Mouse (Mus musculus): ENCODE results near the gene Hck. TPM values are rescaled to one million over a fixed set of nuclear protein-coding genes. Genes with fewer than 3 reads are reported as not detected.

Gene Hck
- polyA plus RNA-seq, 1 experiment = 0.90 TPM

DNA sequence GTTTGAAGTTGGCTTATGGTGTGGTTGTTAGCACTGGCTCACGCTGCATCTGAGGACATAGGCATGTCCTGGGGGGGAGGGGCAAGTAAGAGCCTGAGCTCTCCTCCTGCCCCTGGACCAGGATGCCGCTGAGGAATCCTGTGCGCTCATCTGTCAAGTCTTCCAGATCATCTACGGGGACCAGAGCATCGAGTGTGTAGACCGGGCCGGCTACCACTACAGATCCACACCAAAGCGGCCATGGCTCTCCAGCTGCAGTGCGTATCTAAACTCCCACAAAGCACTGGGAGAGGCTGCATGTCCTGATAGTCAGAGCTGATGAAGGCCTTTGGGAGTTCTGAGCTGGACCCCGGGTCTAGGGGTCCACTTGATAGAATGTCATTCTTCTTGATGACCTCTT, 33.6 kb upstream of the Hck start:
- Histone ChIP-seq H3K4me3 (ENCODE audit: insufficient read depth, low read length) (no peak overlapping the region), H3K4me1 (ENCODE audit: control insufficient read depth, insufficient read depth, low read length) (no peaks in the 10 kb centered on the region), H3K27ac (ENCODE audit: insufficient read depth, low read length) (no peak overlapping the region)
- TF ChIP-seq POLR2A (IDR thresholded peaks at IDR 0.05; ENCODE audit: low read depth, low read length) = no peak
- no peak for TF ChIP-seq CTCF (IDR thresholded peaks at IDR 0.05; ENCODE audit: borderline replicate concordance, insufficient read depth, low read length)

DNA sequence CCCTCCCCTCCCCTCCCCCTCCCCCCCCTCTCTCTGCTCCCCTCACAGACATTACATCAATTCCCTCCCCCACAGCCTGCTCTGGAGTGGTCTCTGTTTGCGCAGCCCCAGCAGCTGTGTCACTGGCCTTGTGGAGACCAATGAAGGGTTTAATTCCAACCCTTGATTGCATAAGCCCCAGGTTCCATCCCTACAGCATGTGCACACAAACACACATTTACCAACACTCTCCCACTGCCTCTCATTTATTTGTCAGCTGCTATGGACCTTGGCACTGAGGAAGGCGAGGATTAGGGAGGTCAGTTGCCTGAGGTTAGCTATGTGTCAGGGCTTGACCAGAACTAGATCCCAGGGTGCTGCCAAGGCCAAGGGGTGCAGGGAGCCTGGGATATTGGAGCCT, 32.3 kb upstream of the Hck start:
- H3K27ac ChIP-seq (ENCODE audit: insufficient read depth, low read length) = no peak overlapping the region
- H3K4me3 ChIP-seq (ENCODE audit: insufficient read depth, low read length) = no peak overlapping the region
- TF ChIP-seq POLR2A (IDR thresholded peaks at IDR 0.05; ENCODE audit: low read depth, low read length) (no peak), CTCF (IDR thresholded peaks at IDR 0.05; ENCODE audit: borderline replicate concordance, insufficient read depth, low read length) (no peak)
- no peaks in the 10 kb centered on the region for H3K4me1 ChIP-seq (ENCODE audit: control insufficient read depth, insufficient read depth, low read length)

DNA sequence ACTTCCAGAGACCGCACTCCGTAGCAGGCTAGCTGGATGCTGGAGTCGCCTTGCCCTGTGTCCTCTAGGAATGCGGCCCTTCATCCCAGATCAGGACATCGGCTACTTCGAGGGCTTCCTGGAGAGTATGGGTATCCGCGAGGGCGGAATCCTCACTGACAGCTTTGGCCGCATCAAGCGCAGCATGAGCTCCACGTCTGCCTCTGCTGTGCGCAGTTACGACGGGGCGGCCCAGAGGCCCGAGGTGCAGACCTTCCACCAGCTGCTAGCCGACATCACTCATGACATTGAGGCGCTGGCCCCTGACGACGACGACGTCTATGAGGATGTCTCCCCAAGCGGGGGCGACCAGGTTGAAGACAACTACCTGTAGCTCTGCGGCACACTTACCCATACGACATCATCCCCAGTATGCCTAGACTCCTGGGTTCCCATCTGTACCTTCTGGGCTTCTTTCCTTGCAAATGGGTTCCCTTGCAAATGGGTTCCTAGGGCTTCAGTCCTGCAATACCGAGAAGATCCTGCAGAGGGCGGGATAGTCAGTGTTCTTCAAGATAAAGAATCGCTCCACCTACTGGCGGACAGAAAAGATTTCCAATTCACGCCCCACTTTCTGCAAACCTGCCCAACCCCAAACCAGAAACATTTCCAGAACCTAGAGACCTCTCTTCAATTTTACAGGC, 27.3 kb upstream of the Hck start:
- TF ChIP-seq POLR2A (IDR thresholded peaks at IDR 0.05; ENCODE audit: low read depth, low read length) (no peak), CTCF (IDR thresholded peaks at IDR 0.05; ENCODE audit: borderline replicate concordance, insufficient read depth, low read length) (peak; percentile 40; the same call in 1 of the 2 replicates)
- Histone ChIP-seq H3K27ac (ENCODE audit: insufficient read depth, low read length) (no peak overlapping the region), H3K4me3 (ENCODE audit: insufficient read depth, low read length) (no peak overlapping the region), H3K4me1 (ENCODE audit: control insufficient read depth, insufficient read depth, low read length) (no peaks in the 10 kb centered on the region)

DNA sequence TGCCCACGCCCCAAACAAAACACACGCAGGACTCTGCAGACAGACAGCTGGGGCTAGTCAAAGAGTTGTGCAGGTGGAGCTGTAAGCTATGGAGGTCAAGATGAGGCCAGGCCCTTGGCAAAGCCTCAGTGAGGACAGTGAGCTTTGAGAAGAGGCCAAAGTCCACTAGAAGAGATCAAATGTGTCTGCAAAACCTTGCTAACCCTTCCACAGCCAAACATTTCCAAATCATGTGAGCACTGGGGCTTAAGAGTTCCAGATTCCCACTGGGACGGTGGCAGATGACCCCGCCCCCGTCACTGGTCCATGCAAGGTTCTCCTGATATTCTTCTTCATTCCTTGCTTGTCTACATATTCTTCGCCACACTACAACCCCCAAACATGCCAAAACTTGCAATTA, 26.4 kb upstream of the Hck start:
- TF ChIP-seq CTCF (IDR thresholded peaks at IDR 0.05; ENCODE audit: borderline replicate concordance, insufficient read depth, low read length) (no peak), POLR2A (IDR thresholded peaks at IDR 0.05; ENCODE audit: low read depth, low read length) (no peak)
- Histone ChIP-seq H3K27ac (ENCODE audit: insufficient read depth, low read length) (no peak overlapping the region), H3K4me3 (ENCODE audit: insufficient read depth, low read length) (no peak overlapping the region), H3K4me1 (ENCODE audit: control insufficient read depth, insufficient read depth, low read length) (no peaks in the 10 kb centered on the region)

DNA sequence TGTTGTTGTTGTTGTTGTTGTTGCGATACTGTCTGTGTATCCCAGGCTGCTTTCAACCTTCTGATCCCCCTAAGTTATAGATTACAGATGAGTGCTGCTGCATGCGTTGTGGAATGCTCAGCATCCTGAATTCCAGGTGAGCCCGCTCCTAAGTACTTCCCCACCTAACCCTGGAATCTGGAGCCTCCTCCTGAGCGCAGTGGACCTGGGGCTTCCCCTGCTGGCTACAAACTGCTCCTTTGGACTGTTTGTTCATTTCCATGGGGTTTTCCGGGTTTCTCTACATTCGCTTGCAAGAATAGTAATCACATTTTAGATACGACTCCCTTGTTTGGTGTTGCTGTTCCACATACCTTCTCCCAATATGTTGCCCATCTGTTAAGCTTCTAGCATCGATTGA, 25.0 kb upstream of the Hck start:
- Histone ChIP-seq H3K4me3 (ENCODE audit: insufficient read depth, low read length) (no peak overlapping the region), H3K27ac (ENCODE audit: insufficient read depth, low read length) (no peak overlapping the region), H3K4me1 (ENCODE audit: control insufficient read depth, insufficient read depth, low read length) (no peaks in the 10 kb centered on the region)
- no peak for TF ChIP-seq CTCF (IDR thresholded peaks at IDR 0.05; ENCODE audit: borderline replicate concordance, insufficient read depth, low read length)
- TF ChIP-seq POLR2A (IDR thresholded peaks at IDR 0.05; ENCODE audit: low read depth, low read length) = no peak

DNA sequence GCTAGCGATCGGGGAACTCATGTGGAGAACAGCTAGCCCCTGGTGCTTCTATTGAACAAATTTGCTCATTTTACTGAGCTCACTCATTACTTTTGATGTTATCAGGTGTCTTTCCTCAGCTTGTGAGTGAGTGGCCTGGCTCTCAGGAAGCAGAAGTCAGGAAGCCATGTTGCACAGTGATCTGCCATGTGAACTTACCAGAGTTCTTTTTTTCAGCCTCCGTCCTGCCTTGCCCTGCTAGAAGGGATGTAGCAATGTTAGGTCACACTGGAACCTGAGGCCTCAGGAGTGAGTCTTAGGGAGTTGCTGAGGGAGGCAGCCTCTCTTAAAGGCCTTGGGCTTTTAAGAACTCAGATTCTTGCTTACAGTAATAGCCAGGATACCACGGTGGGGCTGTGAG, 24.4 kb upstream of the Hck start:
- Histone ChIP-seq H3K4me3 (ENCODE audit: insufficient read depth, low read length) (no peak overlapping the region), H3K4me1 (ENCODE audit: control insufficient read depth, insufficient read depth, low read length) (no peaks in the 10 kb centered on the region), H3K27ac (ENCODE audit: insufficient read depth, low read length) (no peak overlapping the region)
- TF ChIP-seq POLR2A (IDR thresholded peaks at IDR 0.05; ENCODE audit: low read depth, low read length) (no peak), CTCF (IDR thresholded peaks at IDR 0.05; ENCODE audit: borderline replicate concordance, insufficient read depth, low read length) (no peak)

DNA sequence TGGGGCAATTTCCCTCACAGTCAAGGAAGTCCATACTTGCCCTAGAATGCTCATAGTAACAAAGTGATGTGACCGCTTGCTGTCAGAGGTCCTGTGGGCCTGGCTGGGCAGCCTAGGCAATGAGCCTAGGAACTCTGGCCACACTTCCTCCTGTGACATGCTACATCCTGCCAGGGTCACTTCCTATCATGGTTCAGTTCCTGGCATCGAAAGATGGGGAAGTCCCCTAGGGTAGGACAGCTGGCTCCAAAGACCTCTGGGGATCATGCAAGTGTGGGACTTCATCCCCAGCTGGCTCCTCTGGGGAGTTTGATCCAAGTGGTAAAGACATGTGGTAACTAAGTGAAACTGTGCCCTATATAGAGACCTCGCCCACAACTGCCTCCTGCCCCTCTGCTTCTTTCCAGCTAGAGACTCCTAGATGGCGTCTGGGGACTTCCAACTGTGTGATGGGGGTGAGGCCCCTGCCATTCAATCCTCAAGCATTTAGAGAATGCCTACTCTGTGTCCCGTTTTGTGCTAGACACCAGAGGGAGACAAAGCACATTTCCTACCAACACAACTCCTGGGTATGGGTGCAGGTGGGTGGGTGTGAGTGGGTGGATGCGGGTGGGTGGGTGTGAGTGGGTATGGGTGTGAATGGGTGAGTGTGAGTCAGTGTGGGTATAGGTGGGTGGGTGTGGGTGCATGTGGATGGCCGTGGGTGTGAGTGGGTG, 23.8 kb upstream of the Hck start:
- TF ChIP-seq CTCF (IDR thresholded peaks at IDR 0.05; ENCODE audit: borderline replicate concordance, insufficient read depth, low read length) (no peak), POLR2A (IDR thresholded peaks at IDR 0.05; ENCODE audit: low read depth, low read length) (no peak)
- H3K27ac ChIP-seq (ENCODE audit: insufficient read depth, low read length) = no peak overlapping the region
- no peaks in the 10 kb centered on the region for H3K4me1 ChIP-seq (ENCODE audit: control insufficient read depth, insufficient read depth, low read length)
- no peak overlapping the region for H3K4me3 ChIP-seq (ENCODE audit: insufficient read depth, low read length)

DNA sequence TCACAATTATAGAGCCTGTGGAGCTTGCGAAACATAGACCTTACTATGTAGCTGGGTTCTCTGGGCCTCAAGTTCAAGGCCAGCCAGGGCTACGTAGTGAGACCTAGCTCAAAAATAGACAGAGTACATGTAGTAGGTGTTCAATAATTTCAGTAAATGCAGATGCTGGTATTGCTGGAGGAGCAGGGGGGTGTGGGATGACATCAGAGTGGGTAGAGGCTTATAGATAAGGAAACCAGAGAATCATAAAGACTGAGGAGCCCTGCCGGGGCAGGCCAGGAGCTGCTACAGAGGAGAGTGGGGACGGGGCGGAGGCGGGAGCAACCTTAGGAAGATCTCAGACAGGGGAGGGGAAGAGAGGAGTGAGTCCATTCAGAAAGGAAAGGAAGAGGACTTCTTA, 22.7 kb upstream of the Hck start:
- no peak overlapping the region for H3K4me3 ChIP-seq (ENCODE audit: insufficient read depth, low read length)
- TF ChIP-seq CTCF (IDR thresholded peaks at IDR 0.05; ENCODE audit: borderline replicate concordance, insufficient read depth, low read length) (no peak), POLR2A (IDR thresholded peaks at IDR 0.05; ENCODE audit: low read depth, low read length) (no peak)
- no peaks in the 10 kb centered on the region for H3K4me1 ChIP-seq (ENCODE audit: control insufficient read depth, insufficient read depth, low read length)
- no peak overlapping the region for H3K27ac ChIP-seq (ENCODE audit: insufficient read depth, low read length)

DNA sequence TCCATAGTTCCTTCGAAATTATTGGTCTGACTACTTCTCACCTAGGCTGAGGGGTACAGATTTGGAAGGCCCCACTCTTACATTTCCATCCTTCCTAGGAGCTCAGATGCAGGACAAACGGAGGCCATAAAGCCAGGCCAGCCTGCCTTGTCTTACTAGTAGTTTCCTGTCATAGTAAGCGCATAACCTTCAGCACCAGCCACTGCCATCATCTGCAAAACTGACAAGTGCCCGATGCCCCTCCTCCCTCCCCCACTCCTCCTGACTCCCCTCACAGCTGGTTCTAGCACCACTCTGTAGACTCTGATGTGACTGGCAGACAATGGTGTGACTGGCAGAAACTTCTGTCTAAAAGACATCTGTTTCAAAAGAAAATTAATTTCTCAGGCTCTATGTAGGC, 22.1 kb upstream of the Hck start:
- TF ChIP-seq POLR2A (IDR thresholded peaks at IDR 0.05; ENCODE audit: low read depth, low read length) (no peak), CTCF (IDR thresholded peaks at IDR 0.05; ENCODE audit: borderline replicate concordance, insufficient read depth, low read length) (no peak)

DNA sequence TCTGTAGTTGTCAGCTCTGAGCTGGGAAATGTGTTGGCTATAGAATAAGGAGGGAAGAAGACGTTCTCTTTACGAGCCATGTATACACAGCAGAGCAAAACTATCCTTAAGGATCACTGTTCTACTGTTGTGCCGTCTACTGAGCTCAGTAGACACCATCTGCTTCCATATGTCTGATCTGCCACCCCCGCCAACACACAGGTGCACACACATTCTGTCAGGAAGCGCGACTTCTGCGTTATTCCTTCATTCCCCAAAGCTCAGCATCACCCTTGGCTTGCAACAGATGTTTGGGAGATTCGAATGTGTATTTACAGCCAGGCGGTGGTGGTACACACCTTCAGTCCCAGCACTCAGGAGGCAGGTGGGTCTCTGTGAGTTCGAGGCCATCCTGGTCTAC, 21.2 kb upstream of the Hck start:
- Histone ChIP-seq H3K27ac (ENCODE audit: insufficient read depth, low read length) (no peak overlapping the region), H3K4me3 (ENCODE audit: insufficient read depth, low read length) (no peak overlapping the region), H3K4me1 (ENCODE audit: control insufficient read depth, insufficient read depth, low read length) (no peaks in the 10 kb centered on the region)
- TF ChIP-seq POLR2A (IDR thresholded peaks at IDR 0.05; ENCODE audit: low read depth, low read length) (no peak), CTCF (IDR thresholded peaks at IDR 0.05; ENCODE audit: borderline replicate concordance, insufficient read depth, low read length) (no peak)

More for the DNA sequence above, 22.1 kb upstream of the Hck start:
- no peaks in the 10 kb centered on the region for H3K4me1 ChIP-seq (ENCODE audit: control insufficient read depth, insufficient read depth, low read length)
- H3K27ac ChIP-seq (ENCODE audit: insufficient read depth, low read length) = no peak overlapping the region
- no peak overlapping the region for H3K4me3 ChIP-seq (ENCODE audit: insufficient read depth, low read length)
